Mouse (Mus musculus) forebrain, embryonic 13.5 days (tissue): ENCODE measurements around the gene Gm17409. TPM values are rescaled to one million over a fixed set of nuclear protein-coding genes. Genes with fewer than 3 reads are reported as not detected.

Experiments
- ATAC-seq: fragments of 200-750 bp; cut with Nextera tagmentation; 2 replicates; pipeline ENCODE4 v1.8.0; 2017
- H3K27ac ChIP-seq: fragments of 300-500 bp; sonication (generic); 2 replicates; pipeline ENCODE4 v1.5.1; 2015; ENCODE audit warnings: inconsistent platforms, mild to moderate bottlenecking, moderate library complexity
- H3K27me3 ChIP-seq: fragments of 300-500 bp; sonication (generic); 2 replicates; pipeline ENCODE4 v1.6.1; 2015; ENCODE audit warnings: mild to moderate bottlenecking, inconsistent platforms
- H3K36me3 ChIP-seq: fragments of 300-500 bp; sonication (generic); 2 replicates; pipeline ENCODE4 v1.6.1; 2015; ENCODE audit warnings: mild to moderate bottlenecking, inconsistent platforms; ENCODE audit not compliant: poor library complexity, severe bottlenecking
- H3K4me1 ChIP-seq: fragments of 300-500 bp; sonication (generic); 2 replicates; pipeline ENCODE4 v1.6.1; 2015; ENCODE audit warnings: inconsistent platforms
- H3K4me2 ChIP-seq: fragments of 300-500 bp; sonication (generic); 2 replicates; pipeline ENCODE4 v1.6.1; 2015; ENCODE audit warnings: inconsistent platforms, mild to moderate bottlenecking, moderate library complexity
- H3K4me3 ChIP-seq: fragments of 300-500 bp; sonication (generic); 2 replicates; pipeline ENCODE4 v1.5.1; 2015; ENCODE audit warnings: mild to moderate bottlenecking, inconsistent platforms
- H3K9ac ChIP-seq: fragments of 300-500 bp; sonication (generic); 2 replicates; pipeline ENCODE4 v1.6.1; 2015; ENCODE audit warnings: mild to moderate bottlenecking, inconsistent platforms
- H3K9me3 ChIP-seq: fragments of 300-500 bp; sonication (generic); replicated peaks from 2 replicates; pipeline ENCODE4 v1.6.1; 2016; ENCODE audit warnings: inconsistent platforms
- WGBS: fragments of 180-500 bp; shearing (Covaris S2); methylation state at CpG from one replicate; pipeline ENCODE4 v1.1.7; 2015; 5-methylcytosine and 5-hydroxymethylcytosine counted together
- polyA plus RNA-seq: library from polyadenylated mRNA; unstranded; fragments of >200 nt; fragmentation: Nextera tagmentation; extraction: Ambion mirVana; gene quantifications from 2 replicates; pipeline ENCODE4 v1.2.1, GENCODE M21; 2015

Gene Gm17409
- not detected in 2 replicates for polyA plus RNA-seq

DNA sequence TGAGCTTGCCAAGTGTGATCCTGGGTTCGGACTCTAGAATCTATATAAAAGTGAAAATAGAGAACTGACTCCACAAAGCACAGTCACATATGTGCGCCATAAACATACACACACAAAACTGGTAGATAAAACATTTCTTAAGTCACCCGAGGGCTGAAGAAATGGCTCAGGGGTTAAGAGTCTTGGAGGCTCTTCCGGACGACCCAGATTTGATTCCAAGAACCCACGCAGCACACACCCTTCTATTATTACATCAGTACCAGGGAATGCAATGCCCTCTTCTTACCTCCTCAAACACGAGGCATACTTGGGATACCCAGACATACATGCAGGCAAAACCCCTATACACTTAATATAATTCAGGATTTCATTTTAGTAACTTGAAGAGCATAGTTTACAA lies at the start of gene Gm17409:
TSS of gene Gm17409 (plus strand) at position 301 of the 400 bp plus-strand sequence.
- Histone ChIP-seq H3K27ac (no peak within 1 kb of the TSS), H3K4me2 (no peak within 1 kb of the TSS), H3K4me3 (no peak within 1 kb of the TSS), H3K27me3 (no peaks in the 10 kb centered on the region), H3K36me3 (peaks cover 46% of the 10 kb centered on the region), H3K9ac (no peak within 1 kb of the TSS), H3K4me1 (peaks cover 11% of the 10 kb centered on the region), H3K9me3 (0 out of 2 replicates have a peak, but pooled peaks cover 3% of the 10 kb centered on the region)
- WGBS = 92% methylated on average over 7 of the region's 7 CpGs
- ATAC-seq = no peak

DNA sequence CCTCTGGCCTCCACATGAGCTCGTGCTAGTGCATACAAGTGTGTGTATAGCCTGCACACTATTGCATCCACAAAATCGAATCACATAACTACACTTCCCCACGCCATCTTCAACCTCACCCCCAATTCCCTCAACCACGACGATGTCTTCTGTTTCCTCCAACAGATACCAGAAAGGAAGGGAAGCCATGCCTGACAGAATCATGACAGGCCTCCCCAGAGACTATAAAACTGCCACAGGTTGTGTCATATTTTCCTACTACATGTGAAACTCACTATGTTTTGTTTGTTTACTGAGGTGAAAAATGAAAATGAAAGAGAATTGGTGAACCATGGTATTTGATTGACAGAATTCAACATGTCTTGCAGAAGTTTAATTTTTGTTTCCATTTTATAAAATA lies 46.6 kb upstream of the Gm17409 start:
- Histone ChIP-seq H3K4me2 (no peak overlapping the region), H3K4me1 (no peaks in the 10 kb centered on the region), H3K4me3 (no peak overlapping the region), H3K36me3 (no peaks in the 10 kb centered on the region), H3K9ac (no peak overlapping the region), H3K27ac (no peak overlapping the region), H3K9me3 (no peaks in the 10 kb centered on the region), H3K27me3 (no peaks in the 10 kb centered on the region)
- 95% methylated on average over 5 of the region's 5 CpGs for WGBS
- ATAC-seq = no peak

DNA sequence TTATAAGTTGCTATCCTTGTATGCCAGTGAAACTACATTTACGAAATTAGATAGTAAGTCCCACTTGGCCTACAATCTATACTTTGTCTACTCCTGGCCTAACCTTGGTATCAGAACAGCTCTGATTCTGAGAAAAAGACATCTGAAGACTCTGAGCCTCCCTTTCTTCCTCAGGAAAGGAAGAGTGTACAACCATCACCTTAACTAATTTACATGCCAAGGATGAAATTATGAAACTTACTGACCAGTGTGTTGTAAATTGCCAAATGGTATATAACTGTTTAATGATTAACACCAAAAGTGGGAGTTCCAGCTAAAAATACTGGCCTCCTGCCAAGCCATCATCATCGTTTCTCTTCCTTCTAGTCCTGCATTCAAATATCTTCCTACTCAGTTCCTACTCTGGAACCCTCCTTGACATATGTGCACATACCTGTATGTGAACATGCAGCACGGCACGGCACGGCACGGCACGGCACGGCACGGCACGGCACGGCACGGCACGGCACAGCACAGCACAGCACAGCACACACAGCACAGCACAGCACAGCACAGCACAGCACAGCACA lies 44.4 kb upstream of the Gm17409 start:
- H3K4me2 ChIP-seq = no peak overlapping the region
- WGBS = 97% methylated on average over 13 of the region's 13 CpGs

DNA sequence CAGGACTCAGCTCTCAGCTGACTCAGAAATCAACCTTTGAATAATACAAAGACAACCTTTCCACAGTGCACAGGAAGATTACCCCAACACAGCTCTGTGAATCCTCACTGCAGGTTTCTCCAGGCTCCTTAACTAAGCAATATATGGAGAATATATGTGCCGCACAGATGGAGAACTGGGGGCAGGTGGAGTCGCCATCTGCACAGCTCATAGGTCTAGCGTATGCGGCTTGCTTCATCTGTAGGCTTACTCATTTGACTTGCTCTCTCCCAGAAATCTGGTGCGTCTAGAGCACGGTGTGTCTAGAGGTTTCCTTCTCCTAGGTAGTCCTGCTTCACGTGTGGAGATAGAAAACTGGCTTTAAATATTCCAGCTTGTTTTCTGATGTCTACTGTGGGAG lies 37.7 kb upstream of the Gm17409 start:
- H3K4me2 ChIP-seq = no peak overlapping the region
- WGBS = 86% methylated on average over 7 of the region's 7 CpGs
- H3K9me3 ChIP-seq = no peaks in the 10 kb centered on the region
- no peaks in the 10 kb centered on the region for H3K36me3 ChIP-seq
- H3K4me3 ChIP-seq = no peak overlapping the region
- H3K4me1 ChIP-seq = no peaks in the 10 kb centered on the region
- H3K27me3 ChIP-seq = no peaks in the 10 kb centered on the region
- H3K9ac ChIP-seq = no peak overlapping the region
- peak; percentile 78; the same call in 1 of the 2 replicates for ATAC-seq
- H3K27ac ChIP-seq = no peak overlapping the region

More for the DNA sequence above, 44.4 kb upstream of the Gm17409 start:
- no peaks in the 10 kb centered on the region for H3K4me1 ChIP-seq
- H3K9me3 ChIP-seq = no peaks in the 10 kb centered on the region
- no peak for ATAC-seq
- no peaks in the 10 kb centered on the region for H3K36me3 ChIP-seq
- H3K27me3 ChIP-seq = no peaks in the 10 kb centered on the region
- H3K4me3 ChIP-seq = no peak overlapping the region
- H3K9ac ChIP-seq = no peak overlapping the region
- no peak overlapping the region for H3K27ac ChIP-seq

DNA sequence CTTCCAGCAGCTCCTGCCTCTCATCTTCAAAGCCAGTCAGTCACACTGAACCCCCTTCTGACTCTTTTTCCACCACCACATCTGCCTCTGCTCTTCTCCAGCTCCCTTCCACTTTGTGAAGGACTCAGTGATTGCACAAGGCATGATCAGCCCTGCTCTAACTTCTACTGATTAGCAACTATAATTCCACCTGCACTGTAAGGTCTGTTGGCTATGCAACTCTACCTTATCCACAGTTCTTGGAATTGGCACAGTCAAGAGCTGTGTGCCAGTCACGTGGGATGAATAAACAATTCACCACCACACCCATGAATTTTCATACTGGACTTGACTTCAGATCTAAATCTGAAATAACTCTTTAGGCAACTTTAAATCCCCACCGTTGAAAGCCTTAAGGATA lies 36.6 kb upstream of the Gm17409 start:
- no peaks in the 10 kb centered on the region for H3K36me3 ChIP-seq
- H3K27me3 ChIP-seq = no peaks in the 10 kb centered on the region
- no peak overlapping the region for H3K27ac ChIP-seq
- no peak overlapping the region for H3K4me3 ChIP-seq
- WGBS = 90% methylated on average over 2 of the region's 2 CpGs
- no peak overlapping the region for H3K9ac ChIP-seq
- ATAC-seq = no peak
- H3K4me2 ChIP-seq = no peak overlapping the region
- H3K4me1 ChIP-seq = no peaks in the 10 kb centered on the region
- H3K9me3 ChIP-seq = no peaks in the 10 kb centered on the region

DNA sequence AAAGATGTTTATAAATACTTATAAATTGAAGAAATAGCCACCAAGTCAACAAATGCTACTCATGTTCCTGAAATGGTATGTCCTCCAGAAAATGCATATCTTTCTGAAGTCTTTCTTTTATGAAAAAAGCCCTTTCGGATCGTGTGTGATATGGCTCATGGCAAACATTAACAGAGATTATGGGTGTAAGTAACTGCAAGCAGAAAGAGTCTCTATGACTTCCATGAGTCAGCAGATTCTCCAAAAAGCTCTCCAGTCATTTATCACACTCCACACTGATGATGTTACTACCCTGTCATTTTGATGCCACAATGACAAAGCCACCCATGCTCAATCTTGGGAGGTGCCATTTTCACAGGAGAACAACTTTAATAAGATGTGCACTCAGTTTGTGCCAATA lies 35.5 kb upstream of the Gm17409 start:
- Histone ChIP-seq H3K9ac (no peak overlapping the region), H3K4me2 (no peak overlapping the region), H3K4me1 (no peaks in the 10 kb centered on the region), H3K27ac (no peak overlapping the region), H3K27me3 (no peaks in the 10 kb centered on the region), H3K4me3 (no peak overlapping the region), H3K9me3 (no peaks in the 10 kb centered on the region), H3K36me3 (peaks cover 5% of the 10 kb centered on the region; the same call in 1 of the 2 replicates)
- ATAC-seq = no peak
- 92% methylated on average over 2 of the region's 2 CpGs for WGBS

DNA sequence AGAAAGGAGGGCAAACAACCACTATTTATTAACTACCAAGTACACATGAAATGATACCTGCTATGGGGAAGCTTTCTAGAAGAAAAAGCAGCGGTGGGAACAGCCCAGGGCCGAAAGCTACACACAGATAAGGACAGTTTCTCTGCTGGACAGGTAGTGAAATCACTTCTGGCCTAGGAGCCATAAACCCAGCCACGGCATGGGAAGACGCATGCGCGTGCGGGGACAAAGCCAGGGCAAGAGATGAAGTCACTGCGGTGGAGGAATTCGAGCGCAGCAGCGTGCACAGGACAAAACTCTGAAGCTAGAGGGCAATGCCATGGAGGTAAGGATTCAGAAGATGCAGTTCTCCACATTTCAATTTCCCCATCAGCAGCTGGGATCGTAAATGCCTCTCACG lies 34.4 kb upstream of the Gm17409 start:
- ATAC-seq = no peak
- no peak overlapping the region for H3K4me2 ChIP-seq
- no peaks in the 10 kb centered on the region for H3K4me1 ChIP-seq
- H3K36me3 ChIP-seq = peaks cover 9% of the 10 kb centered on the region; the same call in 1 of the 2 replicates
- H3K9me3 ChIP-seq = no peaks in the 10 kb centered on the region
- H3K4me3 ChIP-seq = no peak overlapping the region
- 92% methylated on average over 13 of the region's 13 CpGs for WGBS
- no peak overlapping the region for H3K27ac ChIP-seq
- no peaks in the 10 kb centered on the region for H3K27me3 ChIP-seq
- H3K9ac ChIP-seq = no peak overlapping the region

DNA sequence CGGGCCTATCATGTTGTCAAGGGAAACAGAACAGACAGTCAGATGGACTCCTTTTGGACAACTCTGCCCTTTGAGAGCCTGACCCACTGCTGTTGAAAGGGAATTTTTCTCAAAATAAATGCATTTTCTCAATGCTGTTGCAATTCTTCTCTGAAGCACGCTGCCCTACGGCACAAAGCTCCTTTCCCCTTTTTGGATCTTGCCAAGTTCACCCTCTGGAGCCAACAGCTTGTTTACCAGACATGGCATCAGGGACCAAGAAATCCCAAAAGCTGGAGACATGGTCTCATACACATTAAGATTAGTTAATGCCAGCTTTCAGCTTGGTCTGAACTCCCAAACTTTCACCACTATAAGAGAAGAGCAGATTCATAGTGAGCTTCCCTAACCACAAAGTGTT lies 33.0 kb upstream of the Gm17409 start:
- ATAC-seq = no peak
- H3K9me3 ChIP-seq = no peaks in the 10 kb centered on the region
- H3K4me2 ChIP-seq = no peak overlapping the region
- no peaks in the 10 kb centered on the region for H3K27me3 ChIP-seq
- WGBS = 84% methylated on average over 3 of the region's 3 CpGs
- H3K27ac ChIP-seq = no peak overlapping the region
- no peaks in the 10 kb centered on the region for H3K4me1 ChIP-seq
- no peak overlapping the region for H3K4me3 ChIP-seq
- peaks cover 10% of the 10 kb centered on the region; the same call in 1 of the 2 replicates for H3K36me3 ChIP-seq
- H3K9ac ChIP-seq = no peak overlapping the region

DNA sequence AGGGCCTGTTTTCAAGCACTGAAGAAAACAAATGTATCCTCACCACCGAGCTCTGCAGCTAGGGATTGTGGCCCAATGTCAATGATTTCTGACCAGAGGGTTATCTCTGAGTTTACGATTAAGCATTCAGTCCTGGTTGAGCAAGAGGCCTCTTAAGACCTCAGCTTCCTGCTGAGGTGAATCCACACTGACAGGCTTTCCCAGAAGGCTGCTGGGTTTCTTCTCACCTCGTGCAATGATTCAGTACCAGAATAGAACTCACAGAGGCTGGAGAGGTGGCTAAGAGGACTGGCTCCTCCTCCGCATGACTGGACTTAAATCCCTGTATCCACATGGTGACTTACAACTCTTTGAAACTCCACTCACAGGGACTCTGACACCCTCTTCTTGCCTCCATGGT lies 26.8 kb upstream of the Gm17409 start:
- no peak for ATAC-seq
- Histone ChIP-seq H3K36me3 (peaks cover 30% of the 10 kb centered on the region), H3K9ac (no peak overlapping the region), H3K4me1 (no peaks in the 10 kb centered on the region), H3K27me3 (no peaks in the 10 kb centered on the region), H3K4me2 (no peak overlapping the region), H3K9me3 (no peaks in the 10 kb centered on the region), H3K4me3 (no peak overlapping the region), H3K27ac (no peak overlapping the region)
- 76% methylated on average over 4 of the region's 4 CpGs for WGBS

DNA sequence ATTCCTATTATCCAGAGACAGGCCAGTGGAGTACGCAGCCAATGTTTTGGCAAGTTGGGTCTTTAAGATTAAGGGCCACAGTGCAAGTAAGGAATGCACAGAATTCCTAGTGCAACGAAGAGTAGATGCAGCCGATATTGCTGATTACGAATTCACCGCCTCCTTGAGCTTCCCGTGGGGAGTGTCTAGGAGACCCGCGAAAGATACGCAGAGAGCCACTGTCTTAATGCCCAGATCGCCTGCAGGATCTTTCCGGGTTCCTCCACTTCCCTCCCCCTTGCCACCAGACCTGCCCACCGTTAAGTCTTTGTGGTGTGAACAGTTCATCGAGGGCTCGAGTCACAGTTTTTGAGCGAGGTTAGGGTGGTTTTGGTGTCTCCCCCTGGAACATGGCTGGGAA lies 22.9 kb upstream of the Gm17409 start:
- Histone ChIP-seq H3K4me1 (no peaks in the 10 kb centered on the region), H3K27me3 (no peaks in the 10 kb centered on the region), H3K9me3 (no peaks in the 10 kb centered on the region), H3K4me2 (no peak overlapping the region), H3K27ac (no peak overlapping the region), H3K9ac (no peak overlapping the region), H3K4me3 (no peak overlapping the region), H3K36me3 (peaks cover 20% of the 10 kb centered on the region)
- WGBS = 95% methylated on average over 15 of the region's 15 CpGs
- ATAC-seq = no peak

DNA sequence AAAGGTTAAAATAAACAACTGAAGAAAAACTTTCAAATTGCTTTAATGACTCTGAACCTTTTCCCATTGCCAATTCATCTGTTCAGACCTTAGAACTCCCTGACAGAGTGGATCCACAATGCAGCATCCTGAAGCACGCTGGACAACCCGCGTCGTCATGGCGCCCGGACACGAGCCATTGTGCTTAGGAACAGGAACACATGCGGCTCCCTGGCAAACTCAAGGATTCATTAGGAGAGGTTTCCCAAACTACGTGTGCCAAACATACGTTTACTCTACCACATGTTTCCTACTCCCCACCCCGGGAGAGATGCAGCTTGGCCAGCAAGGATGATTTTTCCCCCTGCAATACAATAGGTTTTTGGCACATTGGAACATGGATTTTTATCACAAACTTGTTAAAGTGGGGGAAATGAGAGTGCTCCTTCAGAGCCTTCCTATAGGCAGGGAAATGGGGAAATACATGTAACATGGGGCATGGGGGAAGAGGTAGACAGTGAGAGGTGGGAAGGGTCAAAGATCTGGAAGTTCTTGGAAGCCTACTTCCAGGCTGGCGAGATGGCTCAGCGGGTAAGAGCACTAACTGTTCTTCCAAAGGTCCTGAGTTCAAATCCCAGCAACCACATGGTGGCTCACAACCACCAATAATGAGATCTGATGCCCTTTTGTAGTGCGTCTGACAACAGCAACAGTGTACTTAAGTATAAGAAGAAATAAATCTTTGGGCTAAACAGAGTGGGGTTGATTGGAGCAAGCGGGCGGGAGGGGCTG lies 15.6 kb upstream of the Gm17409 start:
- no peaks in the 10 kb centered on the region for H3K4me1 ChIP-seq
- no peaks in the 10 kb centered on the region for H3K27me3 ChIP-seq
- H3K4me3 ChIP-seq = no peak overlapping the region
- H3K9me3 ChIP-seq = no peaks in the 10 kb centered on the region
- H3K27ac ChIP-seq = no peak overlapping the region
- ATAC-seq = peak; percentile 30; the same call in 1 of the 2 replicates
- peaks cover 33% of the 10 kb centered on the region for H3K36me3 ChIP-seq
- no peak overlapping the region for H3K4me2 ChIP-seq
- WGBS = 90% methylated on average over 16 of the region's 16 CpGs
- H3K9ac ChIP-seq = no peak overlapping the region

DNA sequence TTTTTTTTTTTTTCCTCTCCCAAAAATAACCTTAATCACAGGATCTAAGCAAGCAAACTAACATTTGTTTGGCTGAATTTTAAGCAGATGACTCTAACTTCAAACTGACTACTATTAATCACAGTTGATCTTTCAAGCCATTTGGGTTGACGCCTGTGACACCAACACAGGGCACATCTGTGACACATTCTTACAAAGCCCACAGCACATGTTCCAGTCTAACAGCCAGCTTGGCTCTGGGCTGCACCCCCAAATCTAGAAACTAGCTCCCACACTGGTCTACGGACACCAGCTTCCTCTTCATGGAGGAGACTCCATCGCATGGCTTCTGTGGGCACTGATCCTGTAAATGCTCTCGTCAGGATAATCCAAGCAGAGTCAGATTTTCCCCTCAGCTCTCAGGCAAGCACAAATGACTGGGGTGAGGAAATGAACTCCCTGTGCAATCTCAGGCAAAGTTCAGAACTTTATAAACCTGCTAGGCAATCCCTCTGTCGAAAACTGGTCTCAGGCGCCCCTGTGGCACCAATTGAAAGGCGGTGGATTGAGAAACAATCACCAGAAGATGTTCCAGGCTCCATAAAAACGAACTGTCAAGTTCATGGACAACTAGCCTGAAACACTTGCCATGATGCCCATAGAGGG lies 13.0 kb upstream of the Gm17409 start:
- peaks cover 46% of the 10 kb centered on the region for H3K36me3 ChIP-seq
- H3K27ac ChIP-seq = no peak overlapping the region
- no peak overlapping the region for H3K4me2 ChIP-seq
- no peaks in the 10 kb centered on the region for H3K9me3 ChIP-seq
- H3K4me3 ChIP-seq = no peak overlapping the region
- H3K4me1 ChIP-seq = no peaks in the 10 kb centered on the region
- no peak overlapping the region for H3K9ac ChIP-seq
- no peaks in the 10 kb centered on the region for H3K27me3 ChIP-seq
- ATAC-seq = no peak
- 94% methylated on average over 8 of the region's 8 CpGs for WGBS
